Mouse (Mus musculus) cerebellum, adult 11-12 months (tissue): Measurements from ENCODE around the gene Nhsl2.
"Not testable (repeated sequence)": the region's sequence is repeated elsewhere in the genome, so short reads cannot be mapped to it uniquely, and the experiment has no call there.

Experiments used
- DNase-seq: peaks from one replicate; pipeline ENCODE4 v3.0.0; 2022

The Nhsl2 gene

DNA sequence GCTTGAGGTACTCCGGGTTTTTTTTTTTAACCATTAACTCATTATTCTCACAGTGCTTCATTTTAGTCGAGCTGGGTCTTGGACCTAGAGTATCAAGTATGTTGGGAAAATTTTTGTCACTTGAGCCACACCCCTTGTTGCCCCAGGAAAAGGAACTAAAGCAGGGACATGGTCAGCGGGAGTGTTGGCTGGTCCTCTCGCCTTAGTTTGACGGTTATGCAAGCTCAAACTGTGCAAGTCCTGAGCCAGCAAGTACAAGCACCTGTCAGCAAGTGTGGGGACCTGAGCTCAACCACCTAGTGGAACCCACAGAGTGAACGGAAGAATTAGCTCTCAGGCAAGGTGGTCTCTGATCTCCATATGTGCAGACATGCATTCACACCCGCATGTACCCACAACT, 252.7 kb downstream of the Nhsl2 start:
- DNase-seq = no peak

DNA sequence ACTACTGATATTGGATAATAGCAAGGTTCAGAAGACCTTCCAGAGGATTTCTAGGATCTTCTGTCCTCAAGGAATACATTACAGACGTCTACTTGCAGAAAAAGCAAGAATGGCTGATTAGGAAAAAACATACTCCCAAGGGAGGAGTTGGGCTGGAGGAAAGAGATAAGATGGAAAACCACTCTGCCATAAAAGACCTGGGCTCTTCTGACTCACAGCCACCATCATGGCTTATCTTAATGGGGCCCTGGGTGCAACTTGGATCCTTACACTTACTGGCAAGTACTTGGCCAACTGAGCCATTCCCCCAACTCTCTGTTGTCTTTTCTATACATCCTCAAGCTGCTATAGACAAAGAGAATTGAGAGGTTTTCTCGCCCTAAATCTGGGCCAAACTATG, 254.6 kb downstream of the Nhsl2 start:
- not testable (repeated sequence) for DNase-seq

- not testable (repeated sequence) for DNase-seq
These were observed 260.2 kb downstream of the Nhsl2 start for GRCm38 (mm10) chrX:102109349-102109748.

DNA sequence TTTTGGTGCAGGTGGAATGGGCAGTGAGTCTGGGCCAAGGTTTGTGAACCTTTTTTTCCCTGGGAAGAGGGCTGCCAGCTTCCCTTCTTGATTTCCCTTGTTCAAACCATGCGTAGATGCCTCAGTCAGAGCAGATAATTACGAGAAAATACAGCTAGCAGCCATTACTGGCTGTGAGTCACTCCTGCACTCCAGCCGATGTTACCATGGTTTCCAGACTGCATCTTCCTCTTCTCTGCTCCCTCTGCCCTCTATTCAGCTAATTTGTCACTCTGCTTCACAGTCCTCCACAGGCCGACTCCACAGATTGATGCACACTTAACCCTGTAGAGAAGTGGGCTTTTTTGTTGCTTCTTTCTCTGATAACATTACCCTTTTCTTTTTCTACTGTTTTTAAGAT, 266.5 kb downstream of the Nhsl2 start:
- no peak for DNase-seq

- peak; percentile 97 for DNase-seq
These were observed 270.1 kb downstream of the Nhsl2 start, which contains the start of gene Pin4 for GRCm38 (mm10) chrX:102119042-102119864. Gene Pin4, plus strand, starts transcription at chrX:102119447.

GRCm38 (mm10) chrX:102121321-102121720, 272.1 kb downstream of the Nhsl2 start:
- DNase-seq = no peak

GRCm38 (mm10) chrX:102141157-102141556, 292.0 kb downstream of the Nhsl2 start:
- DNase-seq = no peak
